Mouse (Mus musculus): ENCODE measurements at regions not wholly inside any gene's neighbourhood (a gene's known extent, or its start where the extent isn't known, plus 50 kb on each side); places are given as distances from the start of the nearest gene placed in this dataset.

GRCm38 (mm10) chr17:45830324-45830723 is 96.7 kb upstream of the 1600014C23Rik start:
- no peaks in the 10 kb centered on the region for H3K36me3 ChIP-seq
- peaks cover 9% of the 10 kb centered on the region for H3K4me1 ChIP-seq
- H3K9ac ChIP-seq, result no peak overlapping the region
- ATAC-seq (ENCODE audit: low FRiP score, low read depth), result no peak
- H3K9me3 ChIP-seq, result no peaks in the 10 kb centered on the region; the same call in 1 of the 2 replicates
- H3K4me3 ChIP-seq, result no peak overlapping the region
- H3K4me2 ChIP-seq (replicated peaks), result no peak overlapping the region
- no peak overlapping the region for H3K27ac ChIP-seq
- no peaks in the 10 kb centered on the region for H3K27me3 ChIP-seq (replicated peaks)
- 86% methylated on average over 5 of the region's 5 CpGs for WGBS

- no peaks in the 10 kb centered on the region for H3K27me3 ChIP-seq (replicated peaks)
- no peak for ATAC-seq (ENCODE audit: low FRiP score, low read depth)
- 73% methylated on average over 9 of the region's 9 CpGs for WGBS
Measured at GRCm38 (mm10) chr17:45829571-45829970, 95.9 kb upstream of the 1600014C23Rik start.

GRCm38 (mm10) chr17:45828843-45829242 is 95.2 kb upstream of the 1600014C23Rik start:
- no peak overlapping the region for H3K4me2 ChIP-seq (replicated peaks)
- ATAC-seq (ENCODE audit: low FRiP score, low read depth), result peak; percentile 41; the same call in 1 of the 2 replicates
- 39% methylated on average over 11 of the region's 11 CpGs for WGBS
- H3K4me3 ChIP-seq, result no peak overlapping the region
- H3K27me3 ChIP-seq (replicated peaks), result no peaks in the 10 kb centered on the region
- H3K9me3 ChIP-seq, result no peaks in the 10 kb centered on the region; the same call in 1 of the 2 replicates
- no peak overlapping the region for H3K9ac ChIP-seq
- no peaks in the 10 kb centered on the region for H3K36me3 ChIP-seq
- H3K4me1 ChIP-seq, result peaks cover 12% of the 10 kb centered on the region
- H3K27ac ChIP-seq, result no peak overlapping the region

More at GRCm38 (mm10) chr17:45829571-45829970, 95.9 kb upstream of the 1600014C23Rik start:
- Histone ChIP-seq H3K9me3 (no peaks in the 10 kb centered on the region; the same call in 1 of the 2 replicates), H3K36me3 (no peaks in the 10 kb centered on the region), H3K4me1 (peaks cover 12% of the 10 kb centered on the region), H3K27ac (no peak overlapping the region), H3K9ac (no peak overlapping the region), H3K4me3 (no peak overlapping the region), H3K4me2 (replicated peaks) (no peak overlapping the region)

- H3K36me3 ChIP-seq, result no peaks in the 10 kb centered on the region
- H3K4me1 ChIP-seq, result peaks cover 12% of the 10 kb centered on the region
- 73% methylated on average over 9 of the region's 9 CpGs for WGBS
- H3K9ac ChIP-seq, result no peak overlapping the region
- H3K9me3 ChIP-seq, result no peaks in the 10 kb centered on the region; the same call in 1 of the 2 replicates
- no peak overlapping the region for H3K4me3 ChIP-seq
- no peak for ATAC-seq (ENCODE audit: low FRiP score, low read depth)
- H3K27ac ChIP-seq, result no peak overlapping the region
- H3K27me3 ChIP-seq (replicated peaks), result no peaks in the 10 kb centered on the region
- no peak overlapping the region for H3K4me2 ChIP-seq (replicated peaks)
Measured at GRCm38 (mm10) chr17:45828284-45828824, 94.7 kb upstream of the 1600014C23Rik start.

GRCm38 (mm10) chr17:45824977-45825376 is 91.3 kb upstream of the 1600014C23Rik start:
- H3K4me2 ChIP-seq (replicated peaks), result no peak overlapping the region
- 66% methylated on average over 8 of the region's 8 CpGs for WGBS
- H3K27ac ChIP-seq, result no peak overlapping the region
- 0 out of 2 replicates have a peak overlapping the region, but pooled peaks have one; percentile 8 for H3K9ac ChIP-seq
- H3K36me3 ChIP-seq, result no peaks in the 10 kb centered on the region
- no peaks in the 10 kb centered on the region for H3K27me3 ChIP-seq (replicated peaks)
- no peak overlapping the region for H3K4me3 ChIP-seq
- ATAC-seq (ENCODE audit: low FRiP score, low read depth), result no peak
- peaks cover 12% of the 10 kb centered on the region for H3K4me1 ChIP-seq
- no peaks in the 10 kb centered on the region; the same call in 1 of the 2 replicates for H3K9me3 ChIP-seq

GRCm38 (mm10) chr17:45823501-45823900 is 89.9 kb upstream of the 1600014C23Rik start:
- Histone ChIP-seq H3K36me3 (no peaks in the 10 kb centered on the region), H3K27me3 (replicated peaks) (no peaks in the 10 kb centered on the region), H3K9ac (no peak overlapping the region), H3K27ac (no peak overlapping the region), H3K9me3 (no peaks in the 10 kb centered on the region), H3K4me3 (no peak overlapping the region), H3K4me1 (peaks cover 10% of the 10 kb centered on the region), H3K4me2 (replicated peaks) (no peak overlapping the region)
- ATAC-seq (ENCODE audit: low FRiP score, low read depth), result no peak
- 84% methylated on average over 5 of the region's 5 CpGs for WGBS

- no peak overlapping the region for H3K4me3 ChIP-seq
- no peaks in the 10 kb centered on the region for H3K36me3 ChIP-seq
- H3K9me3 ChIP-seq, result no peaks in the 10 kb centered on the region
- peaks cover 7% of the 10 kb centered on the region for H3K4me1 ChIP-seq
- no peak overlapping the region for H3K4me2 ChIP-seq (replicated peaks)
- H3K27me3 ChIP-seq (replicated peaks), result no peaks in the 10 kb centered on the region
- WGBS, result 91% methylated on average over 17 of the region's 17 CpGs
- no peak overlapping the region for H3K9ac ChIP-seq
- no peak for ATAC-seq (ENCODE audit: low FRiP score, low read depth)
- no peak overlapping the region for H3K27ac ChIP-seq
Measured at GRCm38 (mm10) chr17:45822427-45822826, 88.8 kb upstream of the 1600014C23Rik start.

- Histone ChIP-seq H3K4me2 (replicated peaks) (no peak overlapping the region), H3K9me3 (no peaks in the 10 kb centered on the region), H3K27me3 (replicated peaks) (no peaks in the 10 kb centered on the region; the same call in 1 of the 2 replicates), H3K9ac (no peak overlapping the region), H3K4me3 (no peak overlapping the region), H3K4me1 (peaks cover 7% of the 10 kb centered on the region), H3K27ac (no peak overlapping the region), H3K36me3 (no peaks in the 10 kb centered on the region)
- 89% methylated on average over 7 of the region's 7 CpGs for WGBS
- no peak for ATAC-seq (ENCODE audit: low FRiP score, low read depth)
Measured at GRCm38 (mm10) chr17:45821356-45821755, 87.7 kb upstream of the 1600014C23Rik start.

GRCm38 (mm10) chr17:45819143-45819542 is 85.5 kb upstream of the 1600014C23Rik start:
- no peak overlapping the region for H3K27ac ChIP-seq
- H3K4me1 ChIP-seq, result peaks cover 13% of the 10 kb centered on the region
- no peak overlapping the region for H3K9ac ChIP-seq
- H3K4me2 ChIP-seq (replicated peaks), result no peak overlapping the region
- WGBS, result 95% methylated on average over 8 of the region's 8 CpGs
- H3K27me3 ChIP-seq (replicated peaks), result no peaks in the 10 kb centered on the region; the same call in 1 of the 2 replicates
- H3K9me3 ChIP-seq, result no peaks in the 10 kb centered on the region
- H3K4me3 ChIP-seq, result no peak overlapping the region
- no peak for ATAC-seq (ENCODE audit: low FRiP score, low read depth)
- no peaks in the 10 kb centered on the region for H3K36me3 ChIP-seq

GRCm38 (mm10) chr17:45816566-45816965 is 82.9 kb upstream of the 1600014C23Rik start:
- Histone ChIP-seq H3K4me2 (replicated peaks) (no peak overlapping the region), H3K4me1 (peaks cover 13% of the 10 kb centered on the region), H3K27me3 (replicated peaks) (no peaks in the 10 kb centered on the region; the same call in 1 of the 2 replicates), H3K9ac (no peak overlapping the region), H3K4me3 (no peak overlapping the region), H3K27ac (no peak overlapping the region), H3K36me3 (no peaks in the 10 kb centered on the region), H3K9me3 (no peaks in the 10 kb centered on the region)
- 76% methylated on average over 3 of the region's 3 CpGs for WGBS
- ATAC-seq (ENCODE audit: low FRiP score, low read depth), result no peak

GRCm38 (mm10) chr17:45815833-45816232 is 82.2 kb upstream of the 1600014C23Rik start:
- H3K4me3 ChIP-seq, result no peak overlapping the region
- WGBS, result 58% methylated on average over 2 of the region's 2 CpGs
- peaks cover 13% of the 10 kb centered on the region for H3K4me1 ChIP-seq
- H3K27ac ChIP-seq, result no peak overlapping the region
- H3K9me3 ChIP-seq, result no peaks in the 10 kb centered on the region
- no peaks in the 10 kb centered on the region; the same call in 1 of the 2 replicates for H3K27me3 ChIP-seq (replicated peaks)
- ATAC-seq (ENCODE audit: low FRiP score, low read depth), result no peak
- H3K36me3 ChIP-seq, result no peaks in the 10 kb centered on the region
- no peak overlapping the region for H3K9ac ChIP-seq
- no peak overlapping the region for H3K4me2 ChIP-seq (replicated peaks)

GRCm38 (mm10) chr17:45815341-45815740 is 81.7 kb upstream of the 1600014C23Rik start:
- no peaks in the 10 kb centered on the region for H3K9me3 ChIP-seq
- peaks cover 13% of the 10 kb centered on the region for H3K4me1 ChIP-seq
- no peak overlapping the region for H3K4me2 ChIP-seq (replicated peaks)
- H3K9ac ChIP-seq, result no peak overlapping the region
- no peaks in the 10 kb centered on the region for H3K36me3 ChIP-seq
- 60% methylated on average over 7 of the region's 7 CpGs for WGBS
- no peaks in the 10 kb centered on the region; the same call in 1 of the 2 replicates for H3K27me3 ChIP-seq (replicated peaks)
- no peak overlapping the region for H3K4me3 ChIP-seq
- no peak overlapping the region for H3K27ac ChIP-seq
- no peak for ATAC-seq (ENCODE audit: low FRiP score, low read depth)

- H3K4me1 ChIP-seq, result peaks cover 13% of the 10 kb centered on the region
- H3K4me3 ChIP-seq, result no peak overlapping the region
- H3K9ac ChIP-seq, result no peak overlapping the region
- H3K27ac ChIP-seq, result no peak overlapping the region
- peak; percentile 13; the same call in 1 of the 2 replicates for ATAC-seq (ENCODE audit: low FRiP score, low read depth)
- H3K36me3 ChIP-seq, result no peaks in the 10 kb centered on the region
- H3K27me3 ChIP-seq (replicated peaks), result no peaks in the 10 kb centered on the region; the same call in 1 of the 2 replicates
- 21% methylated on average over 11 of the region's 11 CpGs for WGBS
- no peaks in the 10 kb centered on the region for H3K9me3 ChIP-seq
- H3K4me2 ChIP-seq (replicated peaks), result 0 out of 2 replicates have a peak overlapping the region, but pooled peaks have one; percentile 9
Measured at GRCm38 (mm10) chr17:45814586-45814985, 80.9 kb upstream of the 1600014C23Rik start.

All from neural tube, embryonic 12.5 days (tissue).